Mouse (Mus musculus) gastrocnemius, postnatal 4 days (tissue): ENCODE measurements at regions not wholly inside any gene's neighbourhood (a gene's known extent, or its start where the extent isn't known, plus 50 kb on each side); places are given as distances from the start of the nearest gene placed in this dataset.
A peak's percentile ranks its signal among the peaks of the same experiment; 100 is the strongest.

ENCODE experiments used
- DNase-seq, 2 experiments: peaks; one replicate each; pipeline ENCODE4 v3.0.0; 2021 to 2022; ENCODE audit warnings: low spot score in 2 of 2, mixed read lengths in 2 of 2

DNA sequence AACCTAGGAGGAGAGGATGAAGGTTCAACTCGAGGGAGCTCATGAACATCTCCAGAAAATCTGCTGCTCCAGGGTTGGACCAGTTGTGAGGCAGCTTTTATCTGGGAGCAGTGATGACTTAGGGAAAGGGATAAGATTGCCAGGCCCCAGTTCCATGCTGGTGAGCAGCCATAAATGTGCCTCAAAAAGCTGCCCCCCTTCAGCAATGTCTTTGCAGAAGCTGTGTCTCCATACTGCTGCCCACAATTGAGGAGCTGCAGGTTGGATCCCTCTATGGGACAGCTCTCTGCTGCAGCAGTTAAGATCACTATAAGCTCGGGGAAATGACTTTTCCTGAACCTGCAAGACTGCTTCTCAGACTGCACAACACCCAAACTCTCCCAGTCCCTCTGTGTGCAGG lies 543.7 kb downstream of the Nfib start:
- no peak for DNase-seq

- DNase-seq = no peak
These were observed 544.3 kb downstream of the Nfib start for GRCm38 (mm10) chr4:82161232-82161631.

GRCm38 (mm10) chr4:82160233-82160632 lies 545.3 kb downstream of the Nfib start:
- DNase-seq = no peak

GRCm38 (mm10) chr4:82155642-82156320 lies 549.8 kb downstream of the Nfib start:
- no peak for DNase-seq

DNA sequence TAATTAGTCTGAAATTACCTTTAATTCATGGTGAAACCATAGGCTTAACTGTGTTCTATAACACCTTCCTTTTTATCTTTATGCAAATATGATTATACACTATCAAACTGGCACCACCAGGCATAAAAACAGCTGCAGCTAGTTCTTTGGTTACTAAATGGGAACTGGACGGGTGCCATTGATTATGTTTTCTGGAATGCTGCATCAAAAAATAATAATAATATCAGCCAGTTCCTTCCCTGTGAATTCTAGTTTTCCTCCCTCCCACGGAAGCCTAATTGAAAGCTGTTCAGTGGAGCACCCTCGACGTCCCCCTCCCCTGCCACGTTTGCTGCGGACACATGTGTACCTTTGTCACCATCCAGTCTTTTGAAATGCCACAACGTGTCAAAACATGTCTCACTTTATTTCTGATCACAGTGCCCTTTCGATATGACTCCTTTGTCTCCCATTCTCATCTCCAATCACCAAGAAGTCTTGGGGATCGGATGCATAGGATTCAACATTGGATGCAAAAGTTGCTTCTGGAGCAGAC lies 551.5 kb downstream of the Nfib start:
- no peak for DNase-seq

- DNase-seq = no peak
These were observed 551.9 kb downstream of the Nfib start for GRCm38 (mm10) chr4:82153604-82154003.

- no peak for DNase-seq
These were observed 555.6 kb downstream of the Nfib start for GRCm38 (mm10) chr4:82149957-82150356.

DNA sequence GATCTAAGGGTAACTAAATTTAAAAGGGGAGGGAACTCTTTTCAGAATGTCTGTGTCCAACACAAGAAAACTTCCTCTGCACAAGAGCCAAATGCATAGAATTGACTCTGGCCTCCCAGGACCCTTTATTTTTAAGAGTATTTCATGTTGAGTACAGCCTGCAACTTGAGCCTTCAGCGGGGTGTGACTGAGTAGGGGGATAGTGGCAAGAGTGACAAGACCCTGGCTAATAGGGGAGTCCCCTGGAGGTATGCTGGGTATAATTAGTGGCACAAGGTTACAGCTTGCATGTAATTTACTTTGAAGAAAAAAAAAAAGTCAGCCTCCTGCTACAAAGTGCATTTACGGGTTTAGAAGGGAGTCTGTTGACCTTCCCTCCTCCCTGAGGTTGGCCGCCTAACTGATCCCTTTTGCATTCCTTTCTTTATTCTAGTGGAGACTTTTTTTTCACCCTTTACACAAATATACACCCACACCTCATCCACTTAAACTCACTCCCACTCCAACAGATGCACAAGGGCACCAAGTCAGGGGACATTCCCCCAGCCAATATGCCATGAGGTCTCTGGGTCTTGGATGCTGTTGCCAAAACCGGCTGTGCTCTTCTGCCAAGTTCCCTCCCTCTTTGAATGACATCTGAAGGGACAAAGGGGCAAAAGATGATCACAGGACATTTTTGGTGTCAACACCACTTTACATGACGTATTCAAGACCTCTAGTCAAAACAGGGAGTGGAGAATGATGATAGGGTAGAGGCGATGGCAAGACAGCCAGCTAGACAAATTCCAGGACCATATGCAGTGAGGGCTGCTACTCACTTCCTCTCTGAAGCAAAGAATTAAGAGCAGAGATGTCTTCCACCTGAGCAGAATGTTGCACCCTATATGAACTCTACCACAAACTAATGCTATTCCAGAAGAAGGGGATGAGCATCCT lies 557.2 kb downstream of the Nfib start:
- no peak for DNase-seq

- DNase-seq = no peak
These were observed 563.2 kb downstream of the Nfib start for GRCm38 (mm10) chr4:82142391-82142790.

GRCm38 (mm10) chr4:82139806-82140205 lies 565.7 kb downstream of the Nfib start:
- peak in 1 of 2 experiments; percentile 12 for DNase-seq

- DNase-seq = no peak
These were observed 566.5 kb downstream of the Nfib start for GRCm38 (mm10) chr4:82139016-82139415.

DNA sequence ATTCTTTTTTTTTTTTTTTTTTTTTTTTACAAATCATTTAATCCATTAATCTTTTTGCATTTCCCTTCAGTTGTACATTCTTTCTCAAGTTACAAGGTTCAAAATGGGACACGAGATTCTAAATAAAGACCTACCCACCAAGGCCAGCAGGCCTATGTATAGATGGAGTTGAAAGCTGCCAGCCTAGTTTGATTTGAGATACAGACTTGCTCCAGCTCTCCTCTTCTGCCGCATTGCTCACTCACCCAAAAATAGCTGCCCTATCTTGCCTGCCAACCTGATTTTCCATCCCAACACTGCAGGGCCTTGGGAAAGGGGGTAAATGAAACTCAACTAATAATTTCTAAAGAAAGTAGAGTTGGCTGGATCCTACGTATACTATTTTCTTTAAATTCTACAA lies 572.7 kb downstream of the Nfib start:
- DNase-seq = no peak

DNA sequence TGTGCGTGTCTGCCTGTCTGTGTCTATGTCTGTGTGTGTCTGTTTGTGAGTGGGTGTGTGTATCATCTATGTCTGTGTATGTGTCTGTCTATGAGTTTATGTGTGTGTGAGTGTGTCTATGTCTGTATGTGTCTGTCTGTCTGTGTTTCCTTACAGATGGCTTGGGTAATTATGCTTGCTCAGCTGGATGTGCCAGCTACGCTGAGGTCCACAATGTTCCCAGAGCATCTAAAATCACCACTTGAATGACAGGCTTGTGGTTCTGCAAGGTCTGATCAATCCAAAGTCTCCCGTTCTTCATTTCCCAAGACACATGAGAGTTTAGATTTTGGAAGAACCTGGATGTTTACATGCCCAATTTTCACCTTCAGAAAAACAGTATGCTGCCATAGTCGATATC lies 573.2 kb downstream of the Nfib start:
- no peak for DNase-seq

GRCm38 (mm10) chr4:82129471-82129870 lies 576.1 kb downstream of the Nfib start:
- DNase-seq = no peak

DNA sequence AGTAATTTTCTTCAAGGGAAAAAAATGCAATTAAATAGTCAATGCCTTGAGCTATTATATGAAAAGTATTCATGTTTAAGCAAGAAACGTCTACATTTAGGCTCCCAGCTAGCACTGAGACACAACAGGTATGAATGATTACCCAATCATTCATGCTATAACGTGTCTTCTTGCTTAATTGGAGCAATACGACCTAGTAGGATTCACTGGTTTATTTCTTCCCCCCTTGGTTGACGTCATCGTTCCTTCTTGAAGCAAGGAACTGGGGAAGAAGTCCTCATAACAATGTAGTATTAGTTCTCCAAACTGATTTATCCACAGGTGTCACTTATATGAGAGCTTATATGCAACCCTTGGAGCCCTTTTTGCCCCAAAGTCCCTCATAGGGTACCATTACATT lies 581.8 kb downstream of the Nfib start:
- DNase-seq = no peak

DNA sequence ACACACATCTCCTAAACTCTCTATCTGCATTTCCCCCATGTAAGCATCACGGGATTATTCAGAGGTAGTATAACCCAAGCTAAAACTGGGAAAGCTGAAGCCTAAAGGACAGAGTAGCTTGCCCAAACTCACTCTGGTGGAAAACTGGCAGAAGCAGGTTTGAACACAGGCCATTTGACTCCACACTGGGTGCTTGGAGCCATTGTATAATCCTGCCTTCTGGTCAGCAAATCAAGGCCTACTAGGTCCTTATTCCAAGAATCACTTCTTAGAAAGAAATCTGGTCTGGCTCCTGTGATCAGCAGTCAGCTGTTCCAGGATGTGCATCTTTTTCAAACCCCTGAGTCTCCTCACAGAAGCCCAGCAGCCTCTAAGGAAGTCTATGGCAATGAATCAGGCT lies 582.4 kb downstream of the Nfib start:
- no peak for DNase-seq

DNA sequence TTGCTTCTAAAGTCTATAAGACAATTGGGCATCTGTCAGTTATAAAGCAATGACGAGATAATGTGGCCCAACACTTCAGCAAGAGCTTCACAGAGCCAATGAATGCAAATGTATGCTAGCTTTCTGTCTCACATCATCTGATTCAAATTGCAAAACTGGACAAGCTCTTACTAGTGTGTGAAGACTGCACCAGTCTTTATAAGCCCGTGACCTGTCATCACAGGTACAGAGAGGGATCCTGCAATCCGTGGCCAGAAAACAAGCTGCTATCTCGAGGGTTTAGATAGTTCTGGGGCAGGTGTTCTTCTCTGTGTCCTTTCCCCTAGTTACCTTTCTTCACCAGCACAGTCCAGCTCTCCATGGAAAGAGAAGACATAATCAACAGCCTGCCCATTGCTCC lies 584.8 kb downstream of the Nfib start:
- no peak for DNase-seq

GRCm38 (mm10) chr4:82120326-82120725 lies 585.2 kb downstream of the Nfib start:
- DNase-seq = no peak

- DNase-seq = no peak
These were observed 603.7 kb downstream of the Nfib start for GRCm38 (mm10) chr4:82101837-82102236.

- no peak for DNase-seq
These were observed 605.6 kb downstream of the Nfib start for GRCm38 (mm10) chr4:82099970-82100368.

- DNase-seq = no peak
These were observed 606.3 kb downstream of the Nfib start for GRCm38 (mm10) chr4:82098986-82099969.
